Mouse (Mus musculus): Measurements from ENCODE around the gene Mxra7. TPM values are rescaled to one million over a fixed set of nuclear protein-coding genes. Genes with fewer than 3 reads are reported as not detected.
A peak's percentile ranks its signal among the peaks of the same experiment; 100 is the strongest.
"Not testable (repeated sequence)": the region's sequence is repeated elsewhere in the genome, so short reads cannot be mapped to it uniquely, and the experiment has no call there.

Mxra7 gene
- polyA plus RNA-seq (2012; rRNA removed), result 6.3 and 10.4 TPM in 2 replicates

DNA sequence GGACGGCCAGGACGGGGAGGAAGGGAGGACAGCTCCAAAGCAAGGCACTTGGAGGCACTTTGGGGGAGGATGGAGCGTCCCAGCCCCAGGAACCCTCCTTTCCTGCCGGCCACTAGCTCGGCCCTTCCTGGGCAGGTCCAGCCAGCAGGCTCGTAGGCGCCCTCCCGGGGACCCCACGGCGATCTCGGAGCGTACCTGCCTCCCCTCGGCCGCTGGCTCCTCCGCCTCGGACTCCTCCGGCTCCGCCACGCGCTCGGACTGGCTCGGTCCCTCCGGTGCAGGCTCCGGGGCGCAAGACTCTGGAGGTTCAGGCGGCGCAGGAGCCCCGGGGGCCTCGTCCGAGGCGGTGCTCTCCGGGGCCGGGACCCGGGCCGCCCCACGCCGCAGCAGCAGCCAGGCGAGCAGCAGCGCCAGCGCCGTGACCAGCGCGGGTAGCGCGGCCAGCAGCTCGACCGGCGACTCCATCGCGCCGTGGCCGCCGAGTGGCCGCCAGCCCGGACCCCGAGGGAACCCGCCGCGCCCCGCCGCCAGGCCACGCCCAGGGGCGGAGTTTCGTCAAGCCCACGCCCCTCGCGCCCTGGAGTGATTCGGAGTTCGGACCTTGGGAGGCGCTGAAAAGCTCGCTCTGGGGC, at the start of gene Mxra7:
TSS of gene Mxra7 (minus strand) at position 513 of the 632 bp plus-strand sequence.
- DNase-seq (ENCODE audit: low read depth, low spot score), result no peak

DNA sequence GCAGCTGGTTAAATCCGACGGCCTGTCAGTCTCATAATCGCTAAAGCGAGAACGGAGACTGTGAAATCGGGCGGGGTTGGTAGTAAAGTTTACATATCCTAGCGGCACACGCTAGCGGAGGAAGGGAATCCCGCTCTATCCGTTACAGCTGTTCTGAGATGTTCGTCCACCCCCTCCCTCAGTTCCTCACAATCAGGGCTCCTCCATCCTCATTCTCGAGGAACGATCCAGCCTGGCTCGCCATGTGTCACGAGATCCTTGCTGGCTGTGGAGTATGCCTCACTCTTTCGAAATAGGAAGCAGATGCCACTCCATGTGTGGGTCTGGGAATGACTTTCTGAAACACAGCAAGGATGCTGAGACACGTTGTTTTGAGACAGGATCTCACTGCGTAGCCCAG, 46.1 kb upstream of the Mxra7 start:
- 83% methylated on average over 20 of the region's 20 CpGs for WGBS
- DNase-seq (ENCODE audit: low read depth, low spot score), result no peak

More for the DNA sequence above, at the start of gene Mxra7:
- WGBS, result 3% methylated on average over 71 of the region's 71 CpGs

DNA sequence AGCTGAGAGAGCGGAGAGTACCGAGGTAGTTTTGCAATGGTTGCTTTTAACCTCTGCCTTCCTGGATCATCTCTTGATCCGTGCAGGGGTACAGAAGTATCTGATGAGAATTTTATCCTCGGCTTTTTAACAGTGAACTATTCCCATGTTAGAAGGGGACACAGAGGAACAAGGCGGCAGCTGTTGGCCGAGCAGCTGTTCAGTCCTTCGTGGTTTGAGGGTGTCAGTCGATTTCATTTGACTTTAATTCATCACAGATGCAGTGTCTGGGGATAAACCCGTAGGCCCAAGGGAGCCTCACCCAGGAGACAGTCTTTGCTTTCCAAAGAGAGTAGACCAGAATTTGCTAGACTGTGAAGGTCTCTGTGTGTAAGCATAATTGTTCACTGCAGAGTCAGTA, 43.7 kb upstream of the Mxra7 start:
- DNase-seq (ENCODE audit: low read depth, low spot score), result no peak
- WGBS, result 93% methylated on average over 9 of the region's 9 CpGs

DNA sequence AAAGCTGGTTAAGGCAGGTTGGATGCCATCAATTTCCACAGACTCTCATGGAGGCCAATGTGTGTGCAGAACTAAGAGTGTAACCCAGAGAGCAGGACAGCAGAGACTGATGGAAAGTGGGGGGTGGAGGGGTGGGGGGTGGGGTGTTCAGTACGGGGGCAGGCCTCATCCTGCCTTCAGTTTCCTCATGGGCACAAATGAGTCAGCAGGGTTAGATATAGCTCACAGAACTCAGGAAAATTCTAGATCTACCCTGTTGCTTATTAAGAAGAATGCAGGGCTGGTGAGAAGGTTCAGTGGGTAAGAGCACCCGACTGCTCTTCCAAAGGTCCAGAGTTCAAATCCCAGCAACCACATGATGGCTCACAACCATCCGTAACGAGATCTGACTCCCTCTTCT, 41.8 kb upstream of the Mxra7 start:
- WGBS, result 85% methylated on average over 4 of the region's 4 CpGs
- DNase-seq (ENCODE audit: low read depth, low spot score), result no peak

DNA sequence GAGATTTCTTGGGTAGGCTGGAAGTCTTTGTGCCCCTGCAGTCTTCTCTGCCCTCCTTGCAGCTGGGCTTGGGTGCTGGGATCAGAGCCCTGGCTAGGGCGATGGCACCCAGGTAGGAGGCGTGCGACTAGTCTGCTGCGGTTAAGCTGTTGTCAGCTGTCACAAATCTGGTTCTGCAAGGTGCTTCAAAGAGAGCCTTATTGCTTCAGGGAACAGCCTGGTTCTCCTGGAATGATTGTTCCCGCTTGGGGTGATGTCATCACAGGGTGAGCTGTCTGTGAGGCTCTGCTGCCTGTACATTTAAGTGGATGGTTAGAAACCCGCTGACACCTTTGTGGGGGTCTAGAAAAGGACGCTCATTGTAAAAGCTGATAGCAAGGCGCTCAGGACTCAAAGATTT, 41.4 kb upstream of the Mxra7 start:
- DNase-seq (ENCODE audit: low read depth, low spot score), result no peak
- WGBS, result 75% methylated on average over 8 of the region's 8 CpGs

DNA sequence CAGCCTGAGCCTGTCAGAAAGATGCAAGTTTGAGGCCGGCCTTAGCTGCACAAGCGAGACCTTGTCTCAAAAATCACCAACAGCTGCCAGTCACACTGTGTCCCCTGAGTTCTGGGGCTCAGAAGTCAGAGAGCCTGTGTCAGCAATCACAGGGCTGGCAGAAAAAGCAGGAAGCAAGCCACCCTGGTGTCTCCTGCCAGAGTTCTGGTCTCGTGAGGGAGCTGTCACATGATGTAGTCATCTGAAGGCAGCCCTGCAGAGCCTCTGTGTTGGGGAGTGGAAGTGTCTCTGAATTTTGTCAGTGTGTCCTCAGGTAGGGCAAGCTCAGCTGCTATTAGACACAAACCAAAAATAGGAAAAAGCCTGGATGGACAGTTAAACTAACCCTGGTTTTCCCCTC, 40.3 kb upstream of the Mxra7 start:
- no peak for DNase-seq (ENCODE audit: low read depth, low spot score)
- 62% methylated on average over 3 of the region's 3 CpGs for WGBS

DNA sequence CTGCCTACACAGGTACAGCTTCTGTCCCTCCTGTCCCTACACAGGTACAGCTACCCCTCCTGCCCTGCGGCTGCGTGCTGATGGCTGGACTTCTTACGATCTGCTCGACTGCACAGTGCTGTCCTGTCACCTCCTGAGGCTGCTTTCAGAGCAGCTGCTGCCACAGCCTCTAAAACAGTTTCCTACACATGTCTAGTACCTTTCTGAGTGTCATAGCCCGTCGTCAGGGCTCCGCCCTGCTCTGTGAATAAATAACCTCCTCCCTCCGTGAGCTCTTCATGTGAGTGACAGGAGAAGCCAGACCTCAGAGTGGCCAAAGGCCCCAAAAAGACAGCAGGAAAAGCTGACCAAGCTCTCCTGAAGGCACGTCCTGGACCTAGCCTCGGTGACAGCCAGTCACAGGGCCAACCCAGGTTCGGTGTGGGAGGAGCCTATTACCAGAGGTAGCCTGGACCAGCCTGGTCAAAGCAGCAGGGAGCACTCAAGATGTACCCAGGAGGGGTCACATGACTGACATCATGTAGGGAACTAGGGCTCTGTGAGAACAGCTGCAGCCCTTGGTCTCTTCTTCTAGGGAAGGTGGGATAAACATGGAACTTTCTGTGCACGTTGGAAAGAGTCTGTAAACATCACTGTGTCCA, 38.2 kb upstream of the Mxra7 start:
- WGBS, result 63% methylated on average over 12 of the region's 12 CpGs
- no peak for DNase-seq (ENCODE audit: low read depth, low spot score)

DNA sequence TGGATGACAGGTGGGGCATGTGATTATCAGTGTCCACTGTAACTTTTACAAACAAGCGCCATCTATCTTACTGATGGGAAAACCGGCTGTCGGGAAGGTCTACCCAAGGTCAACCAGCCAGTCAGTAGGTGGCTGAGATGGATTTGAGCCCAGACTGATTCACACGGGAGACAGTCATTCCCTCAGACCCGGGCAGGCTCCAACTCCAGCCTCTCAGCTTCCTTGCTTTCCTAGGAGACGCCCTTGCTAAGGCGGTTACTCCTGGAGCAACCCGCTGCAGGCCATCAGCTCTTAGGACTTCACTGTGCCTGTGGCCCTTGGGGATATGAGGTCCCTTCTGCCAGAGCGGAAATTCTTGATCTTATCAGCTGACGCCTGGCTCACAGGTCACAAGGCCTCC, 36.6 kb upstream of the Mxra7 start:
- DNase-seq (ENCODE audit: low read depth, low spot score), result no peak

DNA sequence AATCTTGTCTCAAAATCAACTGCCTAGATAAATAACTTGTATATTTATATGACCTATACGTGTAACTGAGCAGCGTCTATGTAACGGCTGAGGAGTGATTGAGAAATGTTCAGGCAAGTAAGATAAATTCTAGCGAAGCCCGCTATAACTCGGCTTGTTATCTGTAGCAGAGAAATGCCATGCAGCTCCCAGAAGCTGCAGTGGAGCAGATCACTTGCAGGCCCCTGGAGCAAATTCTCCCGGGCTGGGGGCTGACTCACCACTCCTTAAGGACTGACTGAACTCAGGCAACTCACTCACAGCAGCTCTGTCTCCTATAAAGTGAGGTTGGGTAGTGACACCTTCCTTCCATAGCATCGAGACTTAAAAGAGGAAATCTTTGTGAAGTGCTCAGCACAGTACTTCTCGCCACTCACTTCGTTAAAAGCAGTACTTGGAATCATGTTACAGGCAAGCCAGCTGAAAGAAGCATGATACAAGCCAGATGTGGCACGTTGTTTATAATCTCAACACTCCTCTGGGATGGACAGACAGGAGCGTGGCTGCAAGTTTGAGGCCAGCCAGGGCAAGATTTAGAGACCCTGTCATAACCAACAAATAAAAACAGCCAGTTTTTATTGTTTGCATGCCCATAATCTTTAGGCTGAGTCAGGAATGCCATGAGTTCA, 29.5 kb upstream of the Mxra7 start:
- WGBS, result 79% methylated on average over 12 of the region's 12 CpGs
- DNase-seq (ENCODE audit: low read depth, low spot score), result no peak

More for the DNA sequence above, 36.6 kb upstream of the Mxra7 start:
- 83% methylated on average over 10 of the region's 10 CpGs for WGBS

DNA sequence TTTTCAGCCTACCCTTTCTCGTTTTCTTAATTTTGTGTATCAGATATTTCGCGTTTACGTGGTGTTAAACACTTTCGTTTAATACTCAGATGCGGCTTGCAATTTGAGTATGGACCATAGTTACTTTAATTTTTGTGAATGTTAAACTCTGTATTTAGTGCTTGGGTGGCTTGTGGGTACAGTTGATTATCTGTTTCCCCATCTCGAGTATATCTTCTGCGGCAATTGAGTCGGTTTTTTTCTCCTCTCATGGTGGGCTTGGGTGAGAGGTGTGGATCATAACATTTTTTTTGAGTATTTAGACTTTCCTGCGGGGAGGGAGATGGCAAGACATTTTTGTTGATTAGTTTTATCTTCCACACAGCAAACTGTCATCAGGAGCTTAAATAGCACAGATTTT, 26.4 kb upstream of the Mxra7 start:
- WGBS, result 11% methylated on average over 10 of the region's 10 CpGs
- no peak for DNase-seq (ENCODE audit: low read depth, low spot score)

DNA sequence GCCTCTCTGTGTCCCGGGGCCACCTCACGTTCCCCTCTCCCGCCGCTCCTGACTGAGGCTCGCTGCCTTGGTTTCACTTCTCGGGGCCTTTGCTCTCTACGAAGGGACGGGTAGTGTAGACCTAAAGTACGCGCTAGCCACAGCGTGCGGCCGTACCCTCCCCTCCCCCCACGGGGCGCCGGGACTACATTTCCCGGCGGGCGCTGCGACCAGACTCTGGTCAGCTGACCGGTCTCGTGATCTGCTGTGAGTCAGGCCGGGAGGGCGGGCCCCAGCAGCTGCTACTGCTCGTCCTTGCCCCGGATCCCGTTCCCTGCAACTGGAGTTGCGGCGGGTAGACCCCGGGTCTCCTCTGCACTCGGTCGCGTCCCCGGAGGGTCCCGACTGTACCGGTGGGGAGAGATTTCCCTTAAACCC, 25.7 kb upstream of the Mxra7 start:
- WGBS, result under 1% methylated on average over 36 of the region's 36 CpGs
- peak; percentile 85 for DNase-seq (ENCODE audit: low read depth, low spot score)

DNA sequence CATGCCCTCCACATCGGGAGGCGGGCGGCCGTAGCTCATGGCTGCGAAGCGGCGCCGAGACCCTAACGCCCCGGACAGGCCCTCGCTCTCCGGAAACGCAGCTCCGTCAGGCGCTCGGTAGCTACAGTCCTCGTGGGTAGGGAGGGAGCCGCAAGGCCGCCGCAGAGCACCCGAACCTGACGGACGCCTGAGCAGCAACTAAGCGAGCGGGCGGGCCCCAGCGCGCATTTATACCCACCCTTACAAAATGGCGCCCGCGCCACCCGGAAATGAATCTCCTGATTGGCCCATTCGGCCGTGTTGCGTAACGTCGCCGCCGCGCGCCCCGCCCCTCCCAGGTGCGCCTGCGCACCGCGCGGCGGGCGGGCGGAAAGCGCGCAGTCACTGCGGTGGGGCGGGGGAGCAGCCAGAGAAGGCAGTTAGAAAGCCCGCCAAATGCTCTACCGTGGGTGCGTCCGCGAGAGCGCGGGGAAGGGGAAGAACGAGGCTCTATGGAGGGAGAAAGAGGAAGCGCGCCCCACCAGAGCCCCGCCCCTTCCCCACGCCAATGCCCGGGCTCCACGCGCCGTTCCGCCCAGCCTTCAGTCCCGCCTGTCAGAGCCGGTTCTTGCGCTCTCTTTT, 25.2 kb upstream of the Mxra7 start, which contains the start of gene Srsf2:
TSS of gene Srsf2 (minus strand) at position 204 of the 621 bp plus-strand sequence.
- DNase-seq (ENCODE audit: low read depth, low spot score), result no peak
- under 1% methylated on average over 74 of the region's 74 CpGs for WGBS

DNA sequence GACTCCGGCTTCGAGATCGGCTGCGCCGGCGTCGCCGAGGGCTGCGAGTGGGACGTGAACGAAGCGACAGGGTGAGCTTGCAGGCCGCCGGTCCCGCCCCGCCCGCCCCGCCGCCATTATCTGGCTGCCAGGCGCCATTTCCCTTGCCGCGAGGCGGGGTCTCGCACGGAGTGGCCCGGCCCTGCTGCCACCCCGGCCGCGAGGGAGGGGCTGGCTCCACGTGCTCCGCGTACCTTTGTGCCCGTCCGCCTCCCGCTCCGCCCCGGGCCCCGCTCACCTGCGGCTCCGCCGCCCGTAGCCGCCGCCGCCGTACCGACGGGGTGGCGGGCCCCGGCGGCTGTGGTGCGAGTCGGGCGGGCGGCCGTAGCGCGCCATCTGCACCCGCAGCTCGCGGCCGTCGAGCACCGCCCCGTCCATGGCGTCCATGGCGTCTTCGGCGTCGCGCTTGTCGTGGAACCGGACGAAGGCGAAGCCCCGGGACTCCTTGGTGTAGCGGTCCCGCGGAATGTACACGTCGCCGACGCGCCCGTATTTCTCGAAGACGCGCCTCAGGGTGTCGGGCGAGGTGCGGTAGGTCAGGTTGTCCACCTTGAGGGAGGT, 24.5 kb upstream of the Mxra7 start, which contains the start of gene Mfsd11:
TSS of gene Mfsd11 (plus strand) at position 150 of the 600 bp plus-strand sequence.
- DNase-seq (ENCODE audit: low read depth, low spot score), result no peak
- under 1% methylated on average over 90 of the region's 91 CpGs for WGBS

DNA sequence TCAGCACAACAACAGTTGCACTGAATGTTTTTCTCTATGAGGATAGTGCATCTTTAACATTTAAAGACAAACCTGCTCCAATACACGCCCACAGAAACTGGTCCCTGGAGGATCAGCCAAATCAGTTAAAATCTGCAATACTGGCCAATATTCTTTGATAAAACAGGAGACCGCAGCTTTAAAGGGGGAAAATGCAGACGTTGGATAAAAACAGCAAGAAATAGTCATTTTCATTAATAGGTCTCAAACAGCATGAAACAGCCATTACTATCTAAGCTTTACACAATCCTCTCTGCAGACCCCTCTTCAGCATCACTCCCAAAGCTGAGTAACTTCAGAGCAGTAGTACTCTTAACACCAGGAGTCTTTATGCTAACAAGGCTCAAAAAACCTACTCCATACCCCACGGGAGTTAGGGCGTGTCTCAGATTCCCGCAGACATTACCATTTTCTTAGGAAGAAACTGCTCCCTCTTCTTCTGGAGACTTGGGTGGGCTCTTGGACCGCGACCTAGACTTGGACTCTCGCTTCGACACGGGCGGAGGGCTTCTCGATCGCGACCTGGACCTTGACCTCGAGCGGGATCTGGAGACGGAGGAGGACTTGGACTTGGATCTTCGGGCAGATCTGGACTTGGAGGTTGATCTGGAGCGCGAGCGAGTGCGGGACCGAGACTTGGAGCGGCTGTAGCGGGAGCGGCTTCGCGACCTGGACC, 23.9 kb upstream of the Mxra7 start:
- WGBS, result 1% methylated on average over 29 of the region's 29 CpGs
- DNase-seq (ENCODE audit: low read depth, low spot score), result no peak

DNA sequence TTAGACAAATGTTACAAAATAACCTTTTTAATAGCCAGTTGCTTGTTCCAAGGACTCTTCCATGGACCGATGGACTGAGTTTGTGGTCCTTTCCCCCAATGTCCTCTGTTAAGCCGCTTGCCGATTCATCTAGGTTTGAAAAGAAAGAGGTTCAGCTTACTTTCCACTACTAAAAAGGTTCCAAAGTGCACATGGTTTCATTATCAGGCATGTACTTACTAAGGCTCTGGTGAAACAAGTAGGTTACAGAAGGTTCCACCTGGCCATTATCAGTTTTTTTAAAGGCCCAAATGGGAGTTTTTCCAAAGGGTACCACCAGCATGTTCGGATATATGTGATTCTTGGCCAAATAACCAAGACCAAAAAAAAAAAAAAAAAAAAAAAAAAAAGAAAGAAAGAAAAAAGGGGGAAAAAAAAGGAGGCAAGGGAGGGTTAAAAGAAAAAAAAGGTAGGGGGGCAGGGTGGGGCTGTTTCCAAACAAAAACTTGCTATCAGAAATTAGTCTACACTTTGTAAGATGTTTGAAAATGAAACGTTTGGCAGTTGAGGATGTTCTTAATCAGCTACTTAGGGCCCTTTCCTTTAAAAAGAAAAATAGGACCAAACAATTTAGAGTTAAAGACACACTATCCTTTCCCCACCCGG, 23.1 kb upstream of the Mxra7 start:
- DNase-seq (ENCODE audit: low read depth, low spot score), result no peak
- 6% methylated on average over 6 of the region's 6 CpGs for WGBS

DNA sequence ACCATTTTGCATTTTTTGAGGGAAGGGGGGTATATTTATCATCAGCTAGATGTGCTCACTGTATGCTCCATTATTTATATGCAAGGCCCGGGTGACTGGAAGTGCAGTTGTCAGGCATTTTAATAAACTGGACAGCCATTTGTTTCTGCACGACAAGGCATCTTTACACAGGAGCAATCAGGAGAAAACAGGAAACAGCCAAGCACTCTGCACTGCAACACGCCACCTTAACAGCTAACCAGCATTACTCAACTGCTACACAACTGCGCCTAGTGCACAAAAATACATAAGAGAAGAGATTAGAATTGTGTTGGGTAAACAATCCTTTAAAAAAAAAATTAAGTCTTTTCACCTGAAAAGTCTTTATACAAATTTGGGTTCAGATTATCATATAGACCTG, 22.2 kb upstream of the Mxra7 start:
- no peak for DNase-seq (ENCODE audit: low read depth, low spot score)
- WGBS, result 7% methylated on average over 4 of the region's 4 CpGs

DNA sequence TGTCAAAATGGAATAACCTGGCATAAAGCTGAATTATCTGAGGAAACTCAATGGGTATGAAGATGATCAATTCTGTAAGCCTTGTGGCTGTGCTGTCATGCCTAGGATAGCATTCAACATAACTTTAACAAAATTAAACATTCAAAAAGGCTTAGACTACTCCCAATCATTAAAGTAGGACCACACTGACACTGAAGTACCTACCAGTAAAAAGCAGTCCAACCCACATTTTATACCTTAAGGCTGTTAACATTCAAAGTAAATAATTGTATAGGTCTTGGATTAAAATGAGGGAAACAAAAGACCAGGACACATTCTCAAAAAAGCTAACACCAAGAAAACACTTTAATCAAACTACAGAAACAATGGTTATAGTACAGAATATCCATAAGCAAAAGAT, 21.7 kb upstream of the Mxra7 start:
- DNase-seq (ENCODE audit: low read depth, low spot score), result no peak

DNA sequence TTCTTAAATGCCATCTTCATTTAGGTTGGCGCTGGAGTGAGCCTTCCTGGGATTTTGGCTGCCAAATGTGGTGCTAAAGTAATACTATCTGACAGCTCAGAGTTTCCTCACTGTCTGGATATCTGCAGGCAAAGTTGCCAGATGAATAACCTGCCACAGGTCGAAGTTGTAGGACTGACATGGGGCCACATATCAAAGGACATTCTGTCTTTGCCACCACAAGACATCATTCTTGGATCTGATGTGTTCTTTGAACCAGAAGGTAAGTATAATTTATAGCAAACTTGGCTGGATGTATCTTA, 21.0 kb upstream of the Mxra7 start:
- 55% methylated on average over 2 of the region's 2 CpGs for WGBS
- not testable (repeated sequence) for DNase-seq (ENCODE audit: low read depth, low spot score)

Data from large intestine, adult 2 months (tissue).